Mouse (Mus musculus): ENCODE data around the gene Usp4. TPM values are rescaled to one million over a fixed set of nuclear protein-coding genes. Genes with fewer than 3 reads are reported as not detected.
A peak's percentile ranks its signal among the peaks of the same experiment; 100 is the strongest.

The Usp4 gene
- polyA plus RNA-seq, 2 experiments: 38.5 to 59.3 TPM

- Histone ChIP-seq H3K27me3 (ENCODE audit: control insufficient read depth, insufficient read depth, low read length) (no peaks in the 10 kb centered on the region), H3K9me3 (ENCODE audit: control insufficient read depth, low read length) (no peaks in the 10 kb centered on the region), H3K4me3 (ENCODE audit: insufficient read depth in 1 of 2, low read depth in 2 of 2, low read length in 2 of 2) (no peak overlapping the region), H3K4me1 (replicated peaks; ENCODE audit: control insufficient read depth in 2 of 2, insufficient read depth in 2 of 2, low read length in 1 of 2) (peaks cover 44 to 62% of the 10 kb centered on the region in 2 experiments), H3K9ac (replicated peaks) (peak overlapping the region; percentile 4), H3K4me2 (ENCODE audit: low read depth) (peak overlapping the region; percentile 95), H3K27ac (peak overlapping the region; percentile 99), H3K36me3 (replicated peaks; ENCODE audit: control insufficient read depth, insufficient read depth, low read depth) (peaks cover 23% of the 10 kb centered on the region)
- peak in 2 of 3 experiments; percentile 61 to 68 for DNase-seq (ENCODE audit: low read depth in 3 of 3, low spot score in 3 of 3)
- TF ChIP-seq CTCF (IDR thresholded peaks at IDR 0.05; ENCODE audit: low read depth) (no peak), EP300 (IDR thresholded peaks at IDR 0.05; ENCODE audit: low read depth) (peak; percentile 59)
- 37% methylated on average over 1 of the region's 1 CpGs for WGBS (ENCODE audit: insufficient replicate concordance)
- no peak for ATAC-seq (ENCODE audit: insufficient read depth)
Observed at GRCm38 (mm10) chr9:108343835-108344234, 3.8 kb upstream of the Usp4 start.

DNA sequence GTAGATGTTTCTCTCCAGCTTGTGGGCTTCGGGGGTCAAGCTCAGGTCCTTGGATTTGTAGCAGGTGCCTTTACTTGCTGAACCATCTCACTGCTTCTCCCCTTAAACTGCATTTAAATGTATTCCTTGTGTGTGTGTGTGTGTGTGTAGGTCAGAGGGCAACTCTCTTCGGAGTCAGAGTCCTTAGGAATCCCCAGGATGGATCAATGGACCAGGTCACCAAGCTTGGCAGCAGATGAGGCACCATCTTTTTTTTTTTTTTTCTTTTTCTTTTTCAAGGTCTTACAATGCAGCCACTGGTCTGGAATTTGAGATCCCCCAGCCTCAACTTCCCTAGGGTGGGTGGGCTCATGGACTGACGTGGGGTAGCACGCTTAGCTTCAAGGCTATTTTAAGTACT lies 3.2 kb upstream of the Usp4 start:
- Histone ChIP-seq H3K9me3 (ENCODE audit: control insufficient read depth, low read length) (no peaks in the 10 kb centered on the region), H3K4me1 (replicated peaks; ENCODE audit: control insufficient read depth in 2 of 2, insufficient read depth in 2 of 2, low read length in 1 of 2) (peaks cover 51 to 68% of the 10 kb centered on the region in 2 experiments), H3K9ac (replicated peaks) (peak overlapping the region; percentile 4), H3K4me2 (ENCODE audit: low read depth) (peak overlapping the region; percentile 95), H3K27ac (peak overlapping the region; percentile 99), H3K4me3 (ENCODE audit: insufficient read depth in 1 of 2, low read depth in 2 of 2, low read length in 2 of 2) (no peak overlapping the region), H3K36me3 (replicated peaks; ENCODE audit: control insufficient read depth, insufficient read depth, low read depth) (peaks cover 22% of the 10 kb centered on the region), H3K27me3 (ENCODE audit: control insufficient read depth, insufficient read depth, low read length) (no peaks in the 10 kb centered on the region)
- no peak for TF ChIP-seq CTCF (IDR thresholded peaks at IDR 0.05; ENCODE audit: low read depth)
- TF ChIP-seq EP300 (IDR thresholded peaks at IDR 0.05; ENCODE audit: low read depth): no peak
- DNase-seq (ENCODE audit: low read depth in 3 of 3, low spot score in 3 of 3) (no peak), ATAC-seq (ENCODE audit: insufficient read depth) (no peak)
- WGBS (ENCODE audit: insufficient replicate concordance): 78% methylated on average over 4 of the region's 4 CpGs

- 5% methylated on average over 11 of the region's 11 CpGs for WGBS (ENCODE audit: insufficient replicate concordance)
- Histone ChIP-seq H3K9me3 (ENCODE audit: control insufficient read depth, low read length) (no peaks in the 10 kb centered on the region), H3K27me3 (ENCODE audit: control insufficient read depth, insufficient read depth, low read length) (no peaks in the 10 kb centered on the region), H3K4me1 (replicated peaks; ENCODE audit: control insufficient read depth in 2 of 2, insufficient read depth in 2 of 2, low read length in 1 of 2) (peaks cover 49 to 61% of the 10 kb centered on the region in 2 experiments), H3K36me3 (replicated peaks; ENCODE audit: control insufficient read depth, insufficient read depth, low read depth) (peaks cover 18% of the 10 kb centered on the region), H3K27ac (peak overlapping the region; percentile 90), H3K4me3 (ENCODE audit: insufficient read depth in 1 of 2, low read depth in 2 of 2, low read length in 2 of 2) (peak overlapping the region; percentile 86 to 99), H3K9ac (replicated peaks) (peak overlapping the region; percentile 81), H3K4me2 (ENCODE audit: low read depth) (peak overlapping the region; percentile 98)
- DNase-seq (ENCODE audit: low read depth in 3 of 3, low spot score in 3 of 3): no peak
- TF ChIP-seq EP300 (IDR thresholded peaks at IDR 0.05; ENCODE audit: low read depth): no peak
- no peak for TF ChIP-seq CTCF (IDR thresholded peaks at IDR 0.05; ENCODE audit: low read depth)
- no peak for ATAC-seq (ENCODE audit: insufficient read depth)
Observed at GRCm38 (mm10) chr9:108347024-108347423, 629 bp upstream of the Usp4 start.

DNA sequence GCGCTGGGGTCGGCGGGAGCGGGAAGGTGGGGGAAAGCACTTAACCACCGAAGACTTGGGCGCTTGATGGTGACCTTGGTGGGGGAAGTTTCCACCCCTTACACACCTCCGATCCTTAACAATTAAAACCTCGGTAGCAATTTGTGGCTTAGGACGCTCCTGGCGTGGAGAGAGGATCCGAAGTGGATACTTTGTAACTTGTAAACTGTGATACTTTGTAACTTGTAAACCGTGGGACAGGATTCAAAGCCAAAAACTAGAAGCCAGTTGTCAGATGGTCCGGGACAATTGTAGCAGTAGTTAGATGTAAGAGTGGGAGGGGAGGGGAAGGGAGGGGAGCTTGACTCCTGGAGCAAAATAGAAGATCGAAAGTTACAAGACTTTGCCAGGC lies 632 bp downstream of the Usp4 start:
- H3K9me3 ChIP-seq (ENCODE audit: control insufficient read depth, low read length): no peaks in the 10 kb centered on the region
- H3K27ac ChIP-seq: peak overlapping the region; percentile 82
- peak overlapping the region; percentile 86 to 99 for H3K4me3 ChIP-seq (ENCODE audit: insufficient read depth in 1 of 2, low read depth in 2 of 2, low read length in 2 of 2)
- TF ChIP-seq CTCF (IDR thresholded peaks at IDR 0.05; ENCODE audit: low read depth) (no peak), EP300 (IDR thresholded peaks at IDR 0.05; ENCODE audit: low read depth) (no peak)
- peaks cover 31% of the 10 kb centered on the region for H3K36me3 ChIP-seq (replicated peaks; ENCODE audit: control insufficient read depth, insufficient read depth, low read depth)
- H3K27me3 ChIP-seq (ENCODE audit: control insufficient read depth, insufficient read depth, low read length): no peaks in the 10 kb centered on the region
- DNase-seq (ENCODE audit: low read depth in 3 of 3, low spot score in 3 of 3) (no peak), ATAC-seq (ENCODE audit: insufficient read depth) (no peak)
- peaks cover 38 to 49% of the 10 kb centered on the region in 2 experiments for H3K4me1 ChIP-seq (replicated peaks; ENCODE audit: control insufficient read depth in 2 of 2, insufficient read depth in 2 of 2, low read length in 1 of 2)
- peak overlapping the region; percentile 98 for H3K4me2 ChIP-seq (ENCODE audit: low read depth)
- peak overlapping the region; percentile 95 for H3K9ac ChIP-seq (replicated peaks)
- WGBS (ENCODE audit: insufficient replicate concordance): 2% methylated on average over 14 of the region's 14 CpGs

- H3K36me3 ChIP-seq (replicated peaks; ENCODE audit: control insufficient read depth, insufficient read depth, low read depth): peaks cover 45% of the 10 kb centered on the region
- H3K9ac ChIP-seq (replicated peaks): peak overlapping the region; percentile 95
- H3K4me1 ChIP-seq (replicated peaks; ENCODE audit: control insufficient read depth in 2 of 2, insufficient read depth in 2 of 2, low read length in 1 of 2): peaks cover 24 to 34% of the 10 kb centered on the region in 2 experiments
- H3K27ac ChIP-seq: peak overlapping the region; percentile 82
- peak overlapping the region in 1 of 2 experiments; percentile 99; a peak in 2 of 4 replicates for H3K4me3 ChIP-seq (ENCODE audit: insufficient read depth in 1 of 2, low read depth in 2 of 2, low read length in 2 of 2)
- DNase-seq (ENCODE audit: low read depth in 3 of 3, low spot score in 3 of 3) (no peak), ATAC-seq (ENCODE audit: insufficient read depth) (no peak)
- WGBS (ENCODE audit: insufficient replicate concordance): 32% methylated on average over 4 of the region's 4 CpGs
- peak overlapping the region; percentile 98 for H3K4me2 ChIP-seq (ENCODE audit: low read depth)
- H3K9me3 ChIP-seq (ENCODE audit: control insufficient read depth, low read length): no peaks in the 10 kb centered on the region
- no peaks in the 10 kb centered on the region for H3K27me3 ChIP-seq (ENCODE audit: control insufficient read depth, insufficient read depth, low read length)
- TF ChIP-seq CTCF (IDR thresholded peaks at IDR 0.05; ENCODE audit: low read depth) (no peak), EP300 (IDR thresholded peaks at IDR 0.05; ENCODE audit: low read depth) (peak; percentile 35; the same call in 1 of the 2 replicates)
Observed at GRCm38 (mm10) chr9:108349727-108350126, 2.1 kb downstream of the Usp4 start.
